Comparison of ENCODE assay signal across 8 mouse cellular contexts in the genomic region with DNA sequence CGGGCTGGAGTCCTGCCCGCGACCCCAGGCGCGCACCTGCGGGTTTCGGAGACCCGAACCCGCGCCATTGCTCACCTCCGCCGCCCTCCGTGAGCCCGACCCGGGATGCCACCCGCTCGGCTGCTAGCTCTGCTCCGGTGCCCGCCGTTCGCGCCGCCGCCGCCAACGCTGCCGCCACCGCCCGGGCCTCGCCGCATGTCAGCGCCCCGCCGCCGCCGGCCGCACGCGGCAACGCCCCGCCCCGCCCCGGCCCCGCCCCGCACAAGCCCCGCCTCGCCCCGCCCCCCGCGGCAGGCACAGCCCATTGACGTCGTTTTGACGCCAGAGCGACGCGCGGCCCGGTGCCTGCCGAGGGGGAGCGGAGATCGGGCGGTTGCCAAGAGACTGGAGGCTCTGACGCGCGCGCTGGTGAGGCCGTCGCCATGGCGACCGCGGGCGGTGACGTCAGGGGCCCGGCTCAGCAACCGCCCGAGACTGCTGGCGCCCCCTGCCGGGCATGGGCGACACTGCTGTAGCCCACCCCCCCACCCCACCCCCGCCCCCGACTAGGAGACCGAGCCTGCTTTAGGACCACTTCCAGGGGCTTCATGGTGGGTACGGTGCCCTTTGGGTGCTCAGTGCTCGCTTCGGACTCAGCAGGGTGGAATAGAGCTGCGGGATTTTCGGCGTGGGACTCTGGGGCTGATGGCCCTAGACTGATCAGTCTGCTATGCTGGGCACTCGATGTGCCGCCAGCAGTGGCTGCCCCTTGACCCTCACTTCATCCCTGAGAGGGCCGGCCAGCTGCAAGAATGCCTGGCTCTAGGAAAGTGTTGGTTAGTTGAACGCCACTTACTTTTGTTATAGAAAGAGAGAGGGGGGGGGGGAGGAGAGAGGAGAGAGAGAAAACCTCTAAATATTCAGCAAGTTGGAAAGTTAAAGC. TPM values are rescaled to one million over a fixed set of nuclear protein-coding genes. Genes with fewer than 3 reads are reported as not detected.
DNase-seq lines count a peak whose midpoint lies in the region; ATAC-seq and TF ChIP-seq lines count a peak whose summit lies in the region.

Gene Sik1 (minus strand): TSS at position 208 of the 922 bp plus-strand sequence.

- H3K4me3 ChIP-seq in cortical plate, adult 2 months (ENCODE audit: insufficient read depth, low read length): peak within 1 kb of the TSS; percentile 81

- intact Hi-C loops in left cerebral cortex, postnatal 10 days (cut with DNase I): loop anchor here (5.0 kb wide), 2 partner anchors 164 to 166 kb away; no protein-coding TSS in a partner anchor

- no peak for TF ChIP-seq POLR2A in cortical plate, adult 2 months (IDR thresholded peaks at IDR 0.05; ENCODE audit: extremely low read depth, insufficient read depth, low read length)

- no peak for TF ChIP-seq CTCF in cortical plate, adult 2 months (IDR thresholded peaks at IDR 0.05; ENCODE audit: extremely low read depth, insufficient read depth, low read length)

- peak within 1 kb of the TSS; percentile 88 for H3K27ac ChIP-seq in cortical plate, adult 2 months (ENCODE audit: insufficient read depth, low read length)

- ATAC-seq in activated CD4-positive, CD25-positive, alpha-beta regulatory T cell, adult 4 months: peak; percentile 93
- ATAC-seq in megakaryocyte-erythroid progenitor cell, adult 5-6 weeks (replicated peaks; ENCODE audit: low FRiP score, low TSS enrichment, poor library complexity, severe bottlenecking): peak; percentile 86

- DNase-seq in gastrocnemius, postnatal 10 days: peak; percentile 100
- peak; percentile 98 for DNase-seq in induced T-regulatory cell, adult 2 months (ENCODE audit: low read depth)
- peak; percentile 97 to 100 for DNase-seq in left cerebral cortex, postnatal 10 days (ENCODE audit: extremely low spot score in 1 of 2, low spot score in 2 of 2)
- DNase-seq in right cerebral cortex, postnatal 25 days: peak; percentile 98
- DNase-seq in urinary bladder, postnatal 4 days (ENCODE audit: low spot score in 2 of 2): peak; percentile 98 to 99

- H3K4me1 ChIP-seq in cortical plate, adult 2 months (ENCODE audit: control insufficient read depth, insufficient read depth, low read length): peaks cover 2% of the 10 kb centered on the region; the same call in 1 of the 2 replicates

RNA-seq across cellular contexts. Expression of gene Sik1, which starts in this region (rescaled TPM):
- 1 to 10 TPM; 3.2 to 4.1 TPM for polyA plus RNA-seq in activated CD4-positive, CD25-positive, alpha-beta regulatory T cell, adult 4 months (2017; shearing (Covaris generic))
- polyA plus RNA-seq in cortical plate, adult 2 months (2012; rRNA removed): 5.8 and 9.7 TPM in 2 replicates
- 10 to 100 TPM; 30.6 to 33.2 TPM for total RNA-seq in gastrocnemius, postnatal 10 days (2021)
- total RNA-seq in left cerebral cortex, postnatal 10 days (2021): 10 to 100 TPM; 22.2 to 22.8 TPM
- 4.1 and 10.3 TPM in 2 replicates for total RNA-seq in megakaryocyte-erythroid progenitor cell, adult 5-6 weeks (2014; fragmentation: Nextera tagmentation)
- 9.6 and 14.4 TPM in 2 replicates for total RNA-seq in megakaryocyte-erythroid progenitor cell, adult 5-6 weeks (2017)

Comparison
In these comparisons a context has a peak if more than half of its experiments do, and no peak if none do; other contexts are left out.
1. Peak in every context shown above with its lines: DNase-seq, ATAC-seq, H3K4me3 ChIP-seq and H3K27ac ChIP-seq.